Mouse (Mus musculus): ENCODE data around the gene Cfi.

GRCm38 (mm10) chr3:129877327-129877726 lies 41.6 kb downstream of the Cfi start:
- TF ChIP-seq CTCF (IDR thresholded peaks at IDR 0.05; ENCODE audit: low read depth) = no peak
- no peak for TF ChIP-seq EP300 (IDR thresholded peaks at IDR 0.05; ENCODE audit: low read depth)

Measured in heart, postnatal 0 days (tissue).